ENCODE assay signal across 17 mouse cellular contexts in the genomic region with DNA sequence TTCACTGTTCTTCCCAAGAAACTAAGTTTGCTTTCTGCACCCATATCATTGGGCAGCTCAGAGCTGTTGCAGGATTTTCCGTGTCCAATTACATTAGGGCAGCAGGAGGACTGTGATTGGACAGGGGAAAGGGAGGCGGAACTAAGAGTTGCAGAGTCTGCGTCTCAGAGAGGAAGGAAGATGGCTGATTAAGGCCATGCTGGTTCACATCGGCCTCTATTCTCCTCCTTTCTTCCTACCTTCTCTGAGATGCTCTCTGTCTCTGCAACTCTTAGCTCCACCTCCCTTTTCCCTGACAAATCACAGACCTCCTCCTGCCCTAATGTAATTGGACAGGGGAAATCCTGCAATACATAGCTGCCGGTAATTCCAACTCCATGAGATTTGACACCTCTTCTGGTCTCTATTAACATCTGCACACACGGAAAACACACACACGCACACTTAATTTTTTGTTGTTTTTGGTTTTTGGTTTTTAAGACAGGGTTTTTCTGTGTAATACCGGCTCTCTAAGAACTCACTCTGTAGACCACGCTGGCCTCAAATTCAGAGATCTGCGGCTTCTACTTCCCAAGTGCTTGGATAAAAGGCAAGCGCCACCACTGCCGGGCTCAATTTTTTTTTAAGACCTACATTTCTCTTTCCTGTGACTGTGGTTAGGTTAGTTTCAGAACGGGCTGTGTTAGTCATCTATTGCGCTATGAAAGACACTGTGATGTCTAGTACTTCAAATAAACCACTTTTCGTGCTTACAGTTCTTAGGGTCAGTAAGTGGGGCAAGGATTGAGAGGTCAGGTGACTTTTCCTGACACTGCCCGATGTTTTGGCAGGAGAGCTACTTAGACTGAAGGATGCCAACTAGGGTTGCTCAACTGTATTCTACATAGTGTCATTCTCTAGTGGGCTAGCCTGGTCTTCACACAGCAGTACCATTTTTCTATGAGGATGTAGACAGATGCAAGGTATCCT.
DNase-seq lines count a peak whose midpoint lies in the region; ATAC-seq lines count a peak whose summit lies in the region.
"Had no signal": no experiment of that assay in that cellular context is flagged by ENCODE, and none has a peak within 500 bp of the region (broad histone marks: within the 10 kb centered on the region; RNA-seq: fewer than 3 reads in every experiment).

No protein-coding gene starts in this region.

- no peaks in the 10 kb centered on the region for H3K4me1 ChIP-seq in midbrain, embryonic 14.5 days (ENCODE audit: control insufficient read depth, insufficient read depth, low read length)
- H3K4me1 ChIP-seq: neural tube, embryonic 12.5 days had no signal

- H3K27me3 ChIP-seq in midbrain, embryonic 14.5 days (ENCODE audit: control insufficient read depth, insufficient read depth, low read length): no peaks in the 10 kb centered on the region
- H3K27me3 ChIP-seq: neural tube, embryonic 12.5 days had no signal

- no peak overlapping the region for H3K4me3 ChIP-seq in midbrain, embryonic 14.5 days (replicated peaks; ENCODE audit: low read depth, low read length)
- H3K4me3 ChIP-seq: heart, adult 2 months; neural tube, embryonic 12.5 days had no signal

- H3K36me3 ChIP-seq in midbrain, embryonic 14.5 days (ENCODE audit: control insufficient read depth, insufficient read depth, low read length): no peaks in the 10 kb centered on the region
- H3K36me3 ChIP-seq: neural tube, embryonic 12.5 days had no signal

- peak; percentile 83 for ATAC-seq in CD4-positive, CD25-positive, alpha-beta regulatory T cell, adult 4 months
- ATAC-seq in hematopoietic stem cell, adult 5-6 weeks (replicated peaks in 1 of 2; ENCODE audit: insufficient read depth in 1 of 2, low FRiP score in 2 of 2, low TSS enrichment in 1 of 2, low read depth in 1 of 2, poor library complexity in 2 of 2, severe bottlenecking in 2 of 2): peak; percentile 25 to 53; a peak in 3 of 4 replicates
- no peak for ATAC-seq in midbrain, embryonic 14.5 days (ENCODE audit: low FRiP score, low TSS enrichment)
- ATAC-seq: midbrain, embryonic 16.5 days had no signal

- no peak overlapping the region for H3K9ac ChIP-seq in midbrain, embryonic 14.5 days (replicated peaks; ENCODE audit: low read length)
- H3K9ac ChIP-seq: hindbrain, embryonic 14.5 days; lung, embryonic 14.5 days; neural tube, embryonic 12.5 days had no signal

- peak; percentile 9 for DNase-seq in 3T3-L1 (ENCODE audit: low read depth, low spot score)
- peak; percentile 72 for DNase-seq in thymus, postnatal 0 days (ENCODE audit: low spot score)
- no peak for DNase-seq in midbrain, embryonic 14.5 days
- no peak for DNase-seq in frontal cortex, postnatal 10 days (ENCODE audit: low spot score in 2 of 2)
- DNase-seq in gastrocnemius, postnatal 14 days: no peak
- DNase-seq: adrenal gland, postnatal 14 days; cerebellum, adult 9-11 months; heart, adult 2 months; kidney, adult 11 months; kidney, postnatal 14 days; lung, embryonic 14.5 days; right cerebral cortex, postnatal 25 days had no signal

- 94% methylated on average over 16 of the region's 16 CpGs for WGBS in midbrain, embryonic 14.5 days

- no peaks in the 10 kb centered on the region for H3K9me3 ChIP-seq in midbrain, embryonic 14.5 days (ENCODE audit: control insufficient read depth, low read length)
- H3K9me3 ChIP-seq: neural tube, embryonic 12.5 days had no signal

- no peak overlapping the region for H3K4me2 ChIP-seq in midbrain, embryonic 14.5 days (ENCODE audit: low read length)
- H3K4me2 ChIP-seq: hindbrain, embryonic 14.5 days; lung, embryonic 14.5 days; neural tube, embryonic 12.5 days had no signal

- intact Hi-C loops in gastrocnemius, postnatal 14 days (cut with DNase I; ENCODE audit: low total_unique reads): no loop called here

- no peak overlapping the region for H3K27ac ChIP-seq in midbrain, embryonic 14.5 days (replicated peaks; ENCODE audit: low read depth, low read length)
- H3K27ac ChIP-seq: heart, adult 2 months; hindbrain, embryonic 14.5 days; neural tube, embryonic 12.5 days had no signal

Comparison
In these comparisons a context has a peak if more than half of its experiments do, and no peak if none do; other contexts are left out.
1. DNase-seq: peak in 3T3-L1 (single experiment) and thymus, postnatal 0 days (single experiment); none in midbrain, embryonic 14.5 days (single experiment), frontal cortex, postnatal 10 days (0 of 2) and gastrocnemius, postnatal 14 days (single experiment).